Mouse (Mus musculus): ENCODE results near the gene Fam98c.

Gene Fam98c

GRCm38 (mm10) chr7:29108992-29109955 lies 46.8 kb downstream of the Fam98c start:
- DNase-seq (ENCODE audit: low spot score) = no peak

Measured in adipocyte (in vitro differentiated cells).